Mouse (Mus musculus) bone marrow, adult 2 months (tissue): ENCODE data around the gene Mturn.

Experiments
- CTCF ChIP-seq: fragments of 200-500 bp; IDR thresholded peaks from 2 replicates; pipeline ENCODE4 v1.5.1; 2011; ENCODE audit warnings: low read length, control low read depth; ENCODE audit not compliant: control insufficient read depth, insufficient read depth
- POLR2A ChIP-seq: fragments of 200-500 bp; IDR thresholded peaks from 2 replicates; pipeline ENCODE4 v1.6.1; 2011; ENCODE audit warnings: low read depth, mild to moderate bottlenecking, control low read depth, low read length, borderline replicate concordance; ENCODE audit not compliant: control insufficient read depth

- TF ChIP-seq POLR2A (no peak), CTCF (no peak)
Observed at GRCm38 (mm10) chr6:54721252-54721635, 39.8 kb downstream of the Mturn start.
